Mouse (Mus musculus): ENCODE measurements at regions not wholly inside any gene's neighbourhood (a gene's known extent, or its start where the extent isn't known, plus 50 kb on each side); places are given as distances from the start of the nearest gene placed in this dataset.

DNA sequence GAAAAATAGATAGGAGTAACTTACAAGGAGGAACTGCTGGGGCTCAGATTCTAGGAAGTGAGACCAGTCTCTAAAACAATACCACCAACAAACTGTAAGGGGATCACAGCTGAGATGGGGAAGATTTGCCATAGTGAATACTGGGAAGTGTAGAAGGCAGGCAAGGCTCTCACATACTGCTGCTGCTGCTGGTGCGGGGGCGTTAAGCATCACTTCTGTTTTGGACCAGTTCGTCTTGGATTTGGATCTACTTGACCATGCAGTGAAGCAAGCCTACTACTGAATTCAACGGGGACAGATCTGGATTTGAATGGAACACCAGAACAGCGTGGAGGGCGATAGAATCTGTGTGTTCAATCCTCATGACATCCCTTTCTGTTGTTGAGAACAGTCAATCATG, 76.1 kb upstream of the Serp2 start:
- H3K4me3 ChIP-seq (ENCODE audit: low read depth, low read length), result no peak overlapping the region
- no peak overlapping the region for H3K9ac ChIP-seq (ENCODE audit: low read length)
- H3K36me3 ChIP-seq (ENCODE audit: control insufficient read depth, insufficient read depth, low read length), result no peaks in the 10 kb centered on the region
- no peak for DNase-seq (ENCODE audit: low spot score, missing footprints)
- no peak for ATAC-seq (ENCODE audit: low FRiP score)
- H3K27ac ChIP-seq (ENCODE audit: low read depth, low read length), result no peak overlapping the region
- H3K4me1 ChIP-seq (ENCODE audit: control insufficient read depth, insufficient read depth, low read length), result no peaks in the 10 kb centered on the region
- 75% methylated on average over 6 of the region's 6 CpGs for WGBS
- H3K4me2 ChIP-seq, result no peak overlapping the region
- H3K9me3 ChIP-seq (ENCODE audit: control insufficient read depth, low read length), result no peaks in the 10 kb centered on the region
- no peaks in the 10 kb centered on the region for H3K27me3 ChIP-seq (ENCODE audit: control insufficient read depth, insufficient read depth, low read length)

DNA sequence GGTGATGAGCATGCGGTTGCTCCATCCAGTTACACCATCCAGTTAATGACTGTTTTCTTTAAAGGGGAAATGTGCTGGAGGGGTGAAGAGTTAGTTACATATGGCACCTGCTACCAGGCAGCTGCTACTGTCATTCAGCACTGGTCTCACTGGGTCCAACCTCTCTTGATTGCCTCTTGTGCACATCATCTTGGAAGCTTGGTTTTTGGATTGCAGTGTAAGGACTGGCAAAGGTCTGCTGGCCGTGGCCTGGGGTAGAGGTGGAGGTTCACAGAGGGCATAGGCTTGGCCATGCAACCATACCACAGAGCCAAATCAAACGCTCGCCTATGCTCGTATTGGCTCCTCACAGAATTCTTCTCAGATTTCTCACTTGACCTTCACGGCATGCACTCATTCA, 75.1 kb upstream of the Serp2 start:
- Histone ChIP-seq H3K36me3 (ENCODE audit: control insufficient read depth, insufficient read depth, low read length) (no peaks in the 10 kb centered on the region), H3K9ac (ENCODE audit: low read length) (no peak overlapping the region), H3K27ac (ENCODE audit: low read depth, low read length) (no peak overlapping the region), H3K4me3 (ENCODE audit: low read depth, low read length) (no peak overlapping the region), H3K4me1 (ENCODE audit: control insufficient read depth, insufficient read depth, low read length) (no peaks in the 10 kb centered on the region), H3K9me3 (ENCODE audit: control insufficient read depth, low read length) (no peaks in the 10 kb centered on the region), H3K4me2 (no peak overlapping the region), H3K27me3 (ENCODE audit: control insufficient read depth, insufficient read depth, low read length) (no peaks in the 10 kb centered on the region)
- WGBS, result 87% methylated on average over 6 of the region's 6 CpGs
- DNase-seq (ENCODE audit: low spot score, missing footprints) (no peak), ATAC-seq (ENCODE audit: low FRiP score) (no peak)

DNA sequence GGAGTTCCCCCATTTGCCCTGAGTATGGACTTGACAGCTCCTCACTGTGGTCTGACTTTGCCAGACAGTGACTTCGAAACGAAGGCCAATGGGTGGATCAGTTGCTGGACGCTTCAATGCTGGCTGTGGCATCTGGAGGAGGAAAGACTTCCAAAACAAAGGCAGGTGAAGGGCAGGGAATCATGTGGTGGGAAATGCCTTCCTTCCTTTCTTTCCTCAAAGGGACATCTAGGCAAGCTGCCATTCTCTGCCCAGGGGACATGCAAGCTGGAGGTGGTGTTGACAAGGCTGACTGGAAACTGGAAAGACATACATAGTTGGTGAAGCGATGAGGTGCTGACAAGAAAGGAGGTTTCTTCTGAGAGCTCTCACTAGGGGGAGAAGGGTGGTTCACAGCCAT, 74.5 kb upstream of the Serp2 start:
- Histone ChIP-seq H3K9me3 (ENCODE audit: control insufficient read depth, low read length) (no peaks in the 10 kb centered on the region), H3K4me2 (no peak overlapping the region), H3K27me3 (ENCODE audit: control insufficient read depth, insufficient read depth, low read length) (no peaks in the 10 kb centered on the region), H3K4me1 (ENCODE audit: control insufficient read depth, insufficient read depth, low read length) (no peaks in the 10 kb centered on the region), H3K27ac (ENCODE audit: low read depth, low read length) (no peak overlapping the region), H3K36me3 (ENCODE audit: control insufficient read depth, insufficient read depth, low read length) (no peaks in the 10 kb centered on the region), H3K9ac (ENCODE audit: low read length) (no peak overlapping the region), H3K4me3 (ENCODE audit: low read depth, low read length) (no peak overlapping the region)
- DNase-seq (ENCODE audit: low spot score, missing footprints) (no peak), ATAC-seq (ENCODE audit: low FRiP score) (no peak)
- 92% methylated on average over 4 of the region's 4 CpGs for WGBS

DNA sequence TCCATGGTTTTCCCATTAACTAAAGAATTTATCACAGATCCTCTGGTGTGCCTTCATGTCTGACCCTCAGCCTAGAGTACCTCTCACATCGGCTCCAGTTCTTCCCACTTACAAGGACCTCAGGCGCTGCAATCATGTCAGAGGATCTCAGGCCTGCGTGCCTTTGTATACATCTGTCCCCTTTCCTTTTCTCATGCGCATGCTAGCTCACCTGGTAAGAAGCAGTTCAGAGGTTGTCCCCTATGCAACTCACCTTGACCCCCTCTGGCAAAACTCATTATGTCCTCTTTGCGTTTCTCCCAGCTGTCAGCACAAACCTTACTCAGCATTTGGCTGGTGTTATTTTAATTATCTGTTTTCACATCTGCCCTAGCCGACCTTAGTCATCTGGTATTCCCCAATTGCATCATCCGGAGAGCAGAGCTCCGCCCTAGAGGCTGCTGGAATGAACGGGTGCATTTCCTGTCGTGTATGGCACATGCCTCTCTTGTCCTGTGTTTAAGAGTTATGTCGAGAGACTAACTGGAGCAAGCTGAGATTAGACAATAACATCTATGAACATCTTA, 73.3 kb upstream of the Serp2 start:
- no peak for DNase-seq (ENCODE audit: low spot score, missing footprints)
- H3K9me3 ChIP-seq (ENCODE audit: control insufficient read depth, low read length), result no peaks in the 10 kb centered on the region
- no peaks in the 10 kb centered on the region for H3K36me3 ChIP-seq (ENCODE audit: control insufficient read depth, insufficient read depth, low read length)
- H3K27me3 ChIP-seq (ENCODE audit: control insufficient read depth, insufficient read depth, low read length), result no peaks in the 10 kb centered on the region
- no peak overlapping the region for H3K27ac ChIP-seq (ENCODE audit: low read depth, low read length)
- WGBS, result 86% methylated on average over 11 of the region's 11 CpGs
- no peak for ATAC-seq (ENCODE audit: low FRiP score)
- H3K4me3 ChIP-seq (ENCODE audit: low read depth, low read length), result no peak overlapping the region
- H3K4me2 ChIP-seq, result no peak overlapping the region
- H3K4me1 ChIP-seq (ENCODE audit: control insufficient read depth, insufficient read depth, low read length), result peaks cover 4% of the 10 kb centered on the region; the same call in 1 of the 2 replicates
- H3K9ac ChIP-seq (ENCODE audit: low read length), result no peak overlapping the region

DNA sequence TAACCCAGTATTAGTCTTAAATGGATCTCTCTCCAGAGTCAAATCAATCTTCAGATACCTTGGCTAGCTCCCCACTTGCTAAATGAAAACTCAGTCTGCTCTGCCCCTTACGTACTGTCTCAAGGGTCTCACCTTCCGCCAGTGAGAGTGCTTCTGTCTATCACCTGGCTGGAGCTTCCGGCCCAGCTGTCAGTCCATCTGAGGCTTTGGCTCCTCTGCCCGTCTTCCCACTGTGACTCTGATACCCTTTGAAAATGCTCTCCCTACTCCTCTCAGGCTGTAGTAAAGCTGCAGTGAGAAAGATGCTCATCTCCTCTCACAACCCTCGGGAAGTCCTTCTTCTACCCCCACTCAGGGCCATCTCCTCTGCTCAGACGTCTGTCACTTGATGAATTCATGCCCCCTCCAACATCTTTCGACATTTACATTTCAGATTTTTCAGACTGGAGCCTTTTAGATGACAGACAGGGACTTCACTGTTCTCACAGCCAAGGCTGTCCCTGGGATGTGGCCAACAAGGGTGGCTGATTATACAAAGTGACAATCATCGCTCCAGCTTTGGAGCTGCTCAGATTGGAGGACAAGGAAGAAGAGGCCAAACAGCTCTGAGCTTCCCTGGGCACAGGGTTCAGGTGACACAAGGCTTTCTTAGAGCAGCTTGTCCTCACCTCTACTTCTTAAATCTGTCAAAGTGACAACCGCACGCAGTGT, 71.6 kb upstream of the Serp2 start:
- 88% methylated on average over 10 of the region's 10 CpGs for WGBS
- Histone ChIP-seq H3K9ac (ENCODE audit: low read length) (no peak overlapping the region), H3K4me1 (ENCODE audit: control insufficient read depth, insufficient read depth, low read length) (peaks cover 9% of the 10 kb centered on the region), H3K4me2 (no peak overlapping the region), H3K4me3 (ENCODE audit: low read depth, low read length) (no peak overlapping the region), H3K27me3 (ENCODE audit: control insufficient read depth, insufficient read depth, low read length) (no peaks in the 10 kb centered on the region), H3K36me3 (ENCODE audit: control insufficient read depth, insufficient read depth, low read length) (no peaks in the 10 kb centered on the region), H3K9me3 (ENCODE audit: control insufficient read depth, low read length) (no peaks in the 10 kb centered on the region), H3K27ac (ENCODE audit: low read depth, low read length) (no peak overlapping the region)
- no peak for ATAC-seq (ENCODE audit: low FRiP score)
- DNase-seq (ENCODE audit: low spot score, missing footprints), result no peak

DNA sequence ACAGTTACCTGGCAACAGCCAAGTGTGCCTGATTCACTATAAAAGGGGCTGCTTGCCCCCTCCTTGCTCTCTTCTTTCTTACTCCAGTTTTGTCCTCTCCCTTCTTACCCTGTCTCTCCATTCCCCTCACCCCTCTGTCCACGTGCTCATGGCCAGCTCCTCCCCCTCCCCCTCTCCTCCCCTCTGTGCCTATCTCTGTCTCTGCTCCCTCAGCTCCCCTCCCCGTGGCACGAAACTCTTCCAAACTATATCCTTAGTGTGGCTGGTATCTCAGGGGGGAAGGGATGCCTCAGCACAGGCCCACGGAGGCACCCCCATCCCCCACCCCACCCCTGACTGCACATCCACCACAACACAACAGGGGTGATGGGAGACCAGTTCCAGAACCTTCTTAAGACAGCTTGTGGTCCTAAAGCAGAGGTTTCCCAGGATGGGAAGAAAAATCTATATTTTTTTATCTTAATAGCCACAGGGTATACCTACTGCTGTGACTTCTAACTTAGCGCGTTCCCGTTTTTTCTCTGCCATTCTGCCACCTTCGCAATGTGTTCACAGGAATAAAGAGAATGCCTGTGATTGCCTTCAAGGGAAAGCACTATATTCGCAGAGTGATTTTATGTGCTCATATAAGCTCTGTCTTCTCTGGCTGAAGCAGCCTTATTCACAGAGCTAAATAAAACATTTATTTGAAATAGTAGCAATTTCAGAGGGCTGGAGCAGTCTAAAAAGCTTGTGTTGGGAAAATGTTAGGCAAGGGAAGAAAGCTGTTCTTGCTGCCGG, 69.1 kb upstream of the Serp2 start:
- no peak overlapping the region for H3K27ac ChIP-seq (ENCODE audit: low read depth, low read length)
- no peaks in the 10 kb centered on the region for H3K36me3 ChIP-seq (ENCODE audit: control insufficient read depth, insufficient read depth, low read length)
- peaks cover 20% of the 10 kb centered on the region for H3K4me1 ChIP-seq (ENCODE audit: control insufficient read depth, insufficient read depth, low read length)
- H3K27me3 ChIP-seq (ENCODE audit: control insufficient read depth, insufficient read depth, low read length), result no peaks in the 10 kb centered on the region
- no peak overlapping the region for H3K4me2 ChIP-seq
- no peak for DNase-seq (ENCODE audit: low spot score, missing footprints)
- H3K4me3 ChIP-seq (ENCODE audit: low read depth, low read length), result no peak overlapping the region
- 64% methylated on average over 10 of the region's 10 CpGs for WGBS
- H3K9me3 ChIP-seq (ENCODE audit: control insufficient read depth, low read length), result no peaks in the 10 kb centered on the region
- peak; percentile 68 for ATAC-seq (ENCODE audit: low FRiP score)
- no peak overlapping the region for H3K9ac ChIP-seq (ENCODE audit: low read length)

DNA sequence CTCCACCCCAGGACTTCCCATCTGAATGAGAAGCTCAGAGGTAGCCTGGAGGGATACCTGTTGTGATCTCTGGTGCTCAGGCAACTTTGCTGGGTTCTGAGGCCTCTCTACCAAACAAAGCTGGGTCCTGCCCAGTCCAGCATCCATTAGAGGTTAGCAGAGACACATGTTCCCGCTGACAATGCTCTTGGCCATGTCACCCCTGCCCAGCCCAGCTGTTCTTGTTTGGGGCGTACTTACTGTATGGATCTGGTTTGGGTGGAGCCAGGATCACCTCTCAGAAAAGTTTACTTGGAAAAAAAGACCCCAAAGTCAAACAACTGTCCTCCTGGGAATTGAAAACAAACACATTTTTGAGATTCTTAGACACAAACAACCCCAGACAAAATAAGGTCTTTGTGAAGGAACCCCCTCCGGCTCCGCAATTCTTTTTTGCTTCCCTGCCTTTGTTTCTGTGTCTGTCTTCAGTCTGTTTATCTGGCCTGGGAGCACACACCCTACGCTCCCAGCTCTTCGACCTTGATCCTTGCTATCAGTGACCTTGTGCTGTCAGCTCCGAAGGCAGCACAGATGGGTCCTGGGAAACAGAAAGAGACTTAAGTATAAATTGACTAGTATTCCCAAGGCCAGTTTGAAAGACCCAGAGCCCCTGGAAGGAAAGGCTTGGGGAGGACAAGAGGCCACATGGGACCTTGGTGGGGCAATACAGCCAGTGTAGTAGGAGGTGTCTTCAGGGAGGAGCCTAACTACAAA, 68.1 kb upstream of the Serp2 start:
- Histone ChIP-seq H3K27ac (ENCODE audit: low read depth, low read length) (no peak overlapping the region), H3K27me3 (ENCODE audit: control insufficient read depth, insufficient read depth, low read length) (no peaks in the 10 kb centered on the region), H3K4me2 (no peak overlapping the region), H3K9me3 (ENCODE audit: control insufficient read depth, low read length) (no peaks in the 10 kb centered on the region), H3K9ac (ENCODE audit: low read length) (no peak overlapping the region), H3K4me3 (ENCODE audit: low read depth, low read length) (no peak overlapping the region), H3K4me1 (ENCODE audit: control insufficient read depth, insufficient read depth, low read length) (peaks cover 20% of the 10 kb centered on the region), H3K36me3 (ENCODE audit: control insufficient read depth, insufficient read depth, low read length) (no peaks in the 10 kb centered on the region)
- no peak for DNase-seq (ENCODE audit: low spot score, missing footprints)
- ATAC-seq (ENCODE audit: low FRiP score), result peak; percentile 31; the same call in 1 of the 2 replicates
- WGBS, result 62% methylated on average over 7 of the region's 7 CpGs

DNA sequence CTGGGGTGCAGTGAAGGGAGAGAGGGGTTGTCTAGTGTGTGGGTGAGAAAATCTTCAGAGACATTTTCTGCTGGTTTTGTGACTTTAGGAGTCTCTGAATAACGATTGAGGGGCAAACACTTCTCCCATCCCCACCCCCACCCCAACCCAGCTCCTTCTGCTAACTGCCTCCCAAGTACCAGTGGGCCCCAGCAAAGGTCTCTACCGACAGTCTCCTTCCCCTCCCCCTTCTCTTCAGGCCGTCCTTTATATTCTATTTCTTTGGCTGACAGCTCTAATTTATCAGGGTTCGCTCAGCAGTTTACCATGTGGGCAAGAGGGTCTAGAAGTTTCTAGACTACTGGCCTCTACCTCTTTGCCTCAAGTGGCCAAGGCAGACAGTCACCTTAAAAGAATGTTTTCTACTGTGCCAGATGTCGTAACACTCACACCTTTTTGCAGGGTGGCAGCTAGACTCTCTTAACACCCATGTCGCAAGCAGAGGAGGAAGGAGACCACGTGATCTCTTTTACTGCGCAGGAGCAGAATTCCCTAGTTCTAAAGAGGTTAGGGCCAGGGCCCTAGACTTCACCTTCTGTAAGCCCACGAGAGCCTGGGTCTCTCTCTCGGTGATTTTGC, 66.8 kb upstream of the Serp2 start:
- Histone ChIP-seq H3K4me2 (no peak overlapping the region), H3K27me3 (ENCODE audit: control insufficient read depth, insufficient read depth, low read length) (no peaks in the 10 kb centered on the region), H3K4me3 (ENCODE audit: low read depth, low read length) (no peak overlapping the region), H3K9ac (ENCODE audit: low read length) (no peak overlapping the region), H3K9me3 (ENCODE audit: control insufficient read depth, low read length) (no peaks in the 10 kb centered on the region), H3K36me3 (ENCODE audit: control insufficient read depth, insufficient read depth, low read length) (no peaks in the 10 kb centered on the region), H3K4me1 (ENCODE audit: control insufficient read depth, insufficient read depth, low read length) (peaks cover 20% of the 10 kb centered on the region), H3K27ac (ENCODE audit: low read depth, low read length) (peak overlapping the region; percentile 32; the same call in 1 of the 2 replicates)
- no peak for DNase-seq (ENCODE audit: low spot score, missing footprints)
- ATAC-seq (ENCODE audit: low FRiP score), result no peak
- WGBS, result 36% methylated on average over 10 of the region's 10 CpGs

Measured in midbrain, embryonic 11.5 days (tissue).